Mouse (Mus musculus) ES-E14 (cell line): ENCODE results near the gene Adgrf5. TPM values are rescaled to one million over a fixed set of nuclear protein-coding genes. Genes with fewer than 3 reads are reported as not detected.

ENCODE experiments used
- DNase-seq: peaks from one replicate; pipeline ENCODE4 v3.0.0-alpha.2; 2013; ENCODE audit warnings: low read depth, low spot score
- H3K27ac ChIP-seq: 2 replicates; pipeline ENCODE4 v1.5.1; 2012; ENCODE audit warnings: low read depth, mild to moderate bottlenecking, low read length, moderate library complexity, mixed read lengths; ENCODE audit not compliant: poor library complexity, insufficient read depth, severe bottlenecking
- H3K36me3 ChIP-seq: 2 replicates; pipeline ENCODE4 v1.6.1; 2012; ENCODE audit warnings: mild to moderate bottlenecking, low read length, moderate library complexity, mixed read lengths; ENCODE audit not compliant: control insufficient read depth, poor library complexity, insufficient read depth, severe bottlenecking
- H3K4me1 ChIP-seq, 2 experiments: fragments of 150-350 bp in 1 of 2; sonication (generic) in 1 of 2; 2 replicates each; pipeline ENCODE4 v1.6.1; 2012; ENCODE audit warnings: low read length in 2 of 2, mild to moderate bottlenecking in 1 of 2, mixed read lengths in 1 of 2; ENCODE audit not compliant: control insufficient read depth in 2 of 2, insufficient read depth in 2 of 2, poor library complexity in 1 of 2
- H3K4me3 ChIP-seq, 2 experiments: fragments of 150-350 bp in 1 of 2; sonication (generic) in 1 of 2; 2 replicates each; pipeline ENCODE4 v1.5.1; 2012; ENCODE audit warnings: low read length in 2 of 2, low read depth in 1 of 2, mild to moderate bottlenecking in 1 of 2, mixed read lengths in 1 of 2; ENCODE audit not compliant: insufficient read depth in 1 of 2, poor library complexity in 1 of 2, severe bottlenecking in 1 of 2
- H3K9ac ChIP-seq: 2 replicates; pipeline ENCODE4 v1.6.1; 2012; ENCODE audit warnings: low read depth, mild to moderate bottlenecking, low read length, mixed read lengths; ENCODE audit not compliant: poor library complexity, insufficient read depth, severe bottlenecking
- H3K9me3 ChIP-seq: fragments of 150-350 bp; sonication (generic); 2 replicates; pipeline ENCODE4 v1.6.1; 2012; ENCODE audit warnings: low read depth, mild to moderate bottlenecking, low read length; ENCODE audit not compliant: control insufficient read depth, insufficient read depth
- CHD2 ChIP-seq: IDR thresholded peaks from 2 replicates; pipeline ENCODE4 v1.6.1; 2014; ENCODE audit warnings: mild to moderate bottlenecking, low read depth, low read length, inconsistent platforms
- HCFC1 ChIP-seq: IDR thresholded peaks from 2 replicates; pipeline ENCODE4 v1.6.1; 2012; ENCODE audit warnings: low read length, inconsistent platforms, borderline replicate concordance; ENCODE audit not compliant: insufficient read depth
- MAFK ChIP-seq: IDR thresholded peaks from 2 replicates; pipeline ENCODE4 v1.6.1; 2014; ENCODE audit warnings: mild to moderate bottlenecking, low read depth, low read length, inconsistent platforms; ENCODE audit not compliant: insufficient read depth
- ZC3H11A ChIP-seq: IDR thresholded peaks from 2 replicates; pipeline ENCODE4 v1.6.1; 2012; ENCODE audit warnings: low read depth, mild to moderate bottlenecking, inconsistent platforms, low read length, borderline replicate concordance
- ZNF384 ChIP-seq: IDR thresholded peaks from 2 replicates; pipeline ENCODE4 v1.6.1; 2012; ENCODE audit warnings: low read depth, low read length, inconsistent platforms
- in situ Hi-C, 2 experiments: fragments of 600-800 bp; cut with MboI; formaldehyde crosslinking; loops; one replicate each; pipeline ENCODE4 v1.15.1; 2025; ENCODE audit warnings: low sequenced_read_pairs in 2 of 2, inconsistent platforms in 1 of 2; ENCODE audit not compliant: unreplicated experiment in 2 of 2
- total RNA-seq: library from RNA; depleted of rRNA; stranded (reverse); fragments of 300-350 nt; gene quantifications from 2 replicates; pipeline ENCODE4 v1.2.3, GENCODE M21; 2012

Gene Adgrf5
- total RNA-seq, 1 experiment, result 5.5 TPM

DNA sequence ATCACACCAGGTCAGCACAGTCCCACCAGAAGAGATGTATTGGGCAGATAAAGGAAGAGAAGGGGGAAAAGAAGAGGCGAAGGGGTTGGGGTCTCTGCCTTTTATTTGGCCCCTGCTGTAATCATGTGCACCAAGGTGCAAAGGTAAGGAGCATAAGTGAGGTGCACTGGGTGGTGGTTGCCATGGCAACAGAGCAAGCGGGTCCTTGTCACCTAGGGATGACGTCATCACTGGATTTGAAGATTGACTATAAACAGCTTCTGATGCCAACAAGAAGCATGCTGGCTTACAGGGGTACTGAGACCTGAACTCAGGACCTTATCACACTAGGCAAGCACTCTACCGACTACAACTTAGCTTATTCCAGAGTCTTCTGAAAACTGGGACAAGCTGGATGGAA is 31.0 kb upstream of the Adgrf5 start:
- no peak for DNase-seq
- Histone ChIP-seq H3K36me3 (no peaks in the 10 kb centered on the region), H3K4me3 (no peak overlapping the region), H3K9me3 (no peaks in the 10 kb centered on the region), H3K4me1 (0 out of 4 replicates have a peak, but pooled peaks cover 0 to 3% of the 10 kb centered on the region in 2 experiments), H3K9ac (no peak overlapping the region), H3K27ac (no peak overlapping the region)
- no peak for TF ChIP-seq HCFC1
- TF ChIP-seq ZC3H11A, result no peak
- no peak for TF ChIP-seq ZNF384
- TF ChIP-seq CHD2, result no peak
- no peak for TF ChIP-seq MAFK
- in situ Hi-C loops, result loop anchor here in 1 of 2 experiments (5.0 kb wide), 1 partner anchor 138 kb away; no protein-coding TSS in a partner anchor

DNA sequence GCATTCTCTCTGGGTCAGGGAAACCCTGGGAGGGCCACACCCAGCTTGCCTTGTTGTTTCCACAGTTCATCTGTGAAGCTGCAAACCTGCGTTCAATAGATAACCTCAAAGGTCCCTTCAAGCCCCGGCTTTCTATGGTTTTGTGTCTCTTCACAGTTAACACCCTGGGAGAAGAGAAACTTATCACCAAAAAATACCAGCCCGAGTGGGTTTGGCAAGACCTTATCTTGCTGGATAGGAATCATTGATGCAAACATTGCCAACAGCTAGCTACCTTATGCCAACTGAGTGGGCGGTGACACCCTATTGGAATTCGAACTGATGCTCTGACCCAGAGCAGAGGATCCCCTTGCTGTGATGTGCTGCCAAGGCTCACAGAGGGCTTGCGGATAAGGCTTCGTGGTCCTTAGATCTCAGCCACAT is 30.5 kb upstream of the Adgrf5 start:
- Histone ChIP-seq H3K9ac (no peak overlapping the region), H3K27ac (no peak overlapping the region), H3K36me3 (no peaks in the 10 kb centered on the region), H3K4me1 (0 out of 4 replicates have a peak, but pooled peaks cover 0 to 3% of the 10 kb centered on the region in 2 experiments), H3K4me3 (no peak overlapping the region), H3K9me3 (no peaks in the 10 kb centered on the region)
- no peak for DNase-seq
- TF ChIP-seq ZC3H11A (no peak), CHD2 (no peak), ZNF384 (no peak), MAFK (no peak), HCFC1 (no peak)
- in situ Hi-C loops, result loop anchor here in 1 of 2 experiments (5.0 kb wide), 1 partner anchor 138 kb away; no protein-coding TSS in a partner anchor

DNA sequence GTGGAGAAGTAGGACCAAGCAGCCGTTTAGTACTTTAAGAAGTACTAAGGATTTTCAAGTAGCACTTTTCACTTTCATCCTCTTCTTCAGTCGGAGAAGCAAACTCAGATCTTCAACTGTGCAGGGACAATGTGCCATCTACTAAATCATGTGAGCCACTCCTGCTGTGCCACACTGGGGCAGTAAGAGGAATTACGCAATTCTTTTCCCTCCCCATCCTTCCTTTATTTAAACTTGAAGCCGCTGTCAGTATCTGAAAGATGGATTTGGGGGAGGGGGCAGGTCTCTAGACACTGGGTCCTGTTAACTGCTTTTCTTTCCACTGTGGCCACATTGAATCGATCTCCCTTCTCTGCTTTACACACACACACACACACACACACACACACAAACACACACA is 27.6 kb upstream of the Adgrf5 start:
- DNase-seq, result no peak
- Histone ChIP-seq H3K9ac (no peak overlapping the region), H3K4me3 (no peak overlapping the region), H3K36me3 (no peaks in the 10 kb centered on the region), H3K9me3 (no peaks in the 10 kb centered on the region), H3K4me1 (no peaks in the 10 kb centered on the region), H3K27ac (no peak overlapping the region)
- in situ Hi-C loops, result no loop called here
- TF ChIP-seq ZNF384, result no peak
- no peak for TF ChIP-seq ZC3H11A

DNA sequence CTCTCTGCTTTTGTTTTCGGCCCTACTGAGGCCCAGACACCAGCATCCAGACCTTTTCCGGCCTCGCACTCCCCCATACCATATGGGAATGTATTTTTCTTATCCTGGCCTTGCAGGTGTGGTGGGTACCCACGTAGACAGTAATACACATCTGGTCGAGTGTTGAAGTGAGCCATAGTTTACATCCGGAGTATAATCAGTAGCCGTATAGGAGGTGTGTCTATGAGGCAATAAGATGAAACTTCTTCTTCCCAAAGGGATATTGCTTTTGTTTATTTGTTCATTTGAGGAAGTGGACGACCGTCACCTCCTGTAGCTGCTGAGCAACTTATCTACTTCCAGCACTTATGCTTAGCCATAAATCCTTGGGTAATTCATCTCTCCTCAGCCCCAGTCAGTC is 26.2 kb upstream of the Adgrf5 start:
- DNase-seq, result no peak
- no peak overlapping the region for H3K9ac ChIP-seq
- in situ Hi-C loops, result no loop called here

DNA sequence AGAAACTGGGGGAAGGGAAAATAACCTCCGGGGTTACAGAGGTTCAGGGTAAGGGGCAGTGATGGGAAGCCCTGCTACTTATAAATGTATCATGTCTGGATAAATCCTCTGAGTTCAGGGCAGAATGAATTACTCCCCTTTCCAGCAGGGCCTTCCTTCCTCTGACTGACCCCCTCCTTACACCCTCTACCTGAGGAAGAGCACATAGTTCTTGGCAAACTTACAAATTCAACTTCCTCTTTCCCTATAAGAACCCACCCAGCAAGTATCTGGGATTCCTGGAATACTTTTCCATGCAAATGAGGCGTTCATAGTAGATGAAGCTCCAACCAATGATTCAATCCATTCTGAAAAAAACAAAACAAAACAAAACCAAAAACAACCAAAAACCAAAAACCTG is 22.6 kb upstream of the Adgrf5 start:
- H3K4me3 ChIP-seq, result no peak overlapping the region
- no peaks in the 10 kb centered on the region for H3K4me1 ChIP-seq
- no peaks in the 10 kb centered on the region for H3K36me3 ChIP-seq
- H3K9ac ChIP-seq, result no peak overlapping the region
- in situ Hi-C loops, result no loop called here
- TF ChIP-seq CHD2 (no peak), MAFK (no peak), ZC3H11A (no peak), HCFC1 (no peak), ZNF384 (no peak)
- no peaks in the 10 kb centered on the region for H3K9me3 ChIP-seq
- H3K27ac ChIP-seq, result no peak overlapping the region
- no peak for DNase-seq

More for the DNA sequence above, 26.2 kb upstream of the Adgrf5 start:
- Histone ChIP-seq H3K9me3 (no peaks in the 10 kb centered on the region), H3K27ac (no peak overlapping the region), H3K4me1 (no peaks in the 10 kb centered on the region), H3K36me3 (no peaks in the 10 kb centered on the region), H3K4me3 (no peak overlapping the region)
- TF ChIP-seq CHD2, result no peak
- no peak for TF ChIP-seq ZNF384
- no peak for TF ChIP-seq MAFK
- no peak for TF ChIP-seq ZC3H11A
- TF ChIP-seq HCFC1, result no peak
